Mouse (Mus musculus) intestine, postnatal 0 days (tissue): ENCODE results near the gene Prss37. TPM values are rescaled to one million over a fixed set of nuclear protein-coding genes. Genes with fewer than 3 reads are reported as not detected.

Experiments used
- ATAC-seq: fragments of 200-750 bp; cut with Nextera tagmentation; 2 replicates; pipeline ENCODE4 v1.8.0; 2017; ENCODE audit warnings: mild to moderate bottlenecking, moderate TSS enrichment, moderate library complexity
- H3K27ac ChIP-seq: fragments of 300-500 bp; sonication (generic); 2 replicates; pipeline ENCODE4 v1.5.1; 2014; ENCODE audit warnings: mild to moderate bottlenecking, low read depth, low read length, moderate library complexity
- H3K27me3 ChIP-seq: fragments of 300-500 bp; sonication (generic); replicated peaks from 2 replicates; pipeline ENCODE4 v1.6.1; 2014; ENCODE audit warnings: low read length, mixed read lengths; ENCODE audit not compliant: control insufficient read depth, insufficient read depth
- H3K36me3 ChIP-seq: fragments of 300-500 bp; sonication (generic); 2 replicates; pipeline ENCODE4 v1.6.1; 2014; ENCODE audit warnings: mild to moderate bottlenecking, moderate library complexity; ENCODE audit not compliant: control insufficient read depth, insufficient read depth
- H3K4me1 ChIP-seq: fragments of 300-500 bp; sonication (generic); replicated peaks from 2 replicates; pipeline ENCODE4 v1.6.1; 2014; ENCODE audit warnings: antibody characterized with exemption, low read length, mixed read lengths; ENCODE audit not compliant: control insufficient read depth, insufficient read depth
- H3K4me2 ChIP-seq: fragments of 300-500 bp; sonication (generic); replicated peaks from 2 replicates; pipeline ENCODE4 v1.6.1; 2014; ENCODE audit warnings: low read depth, mild to moderate bottlenecking, moderate library complexity
- H3K4me3 ChIP-seq: fragments of 300-500 bp; sonication (generic); 2 replicates; pipeline ENCODE4 v1.5.1; 2014; ENCODE audit warnings: low read depth, low read length
- H3K9ac ChIP-seq: fragments of 300-500 bp; sonication (generic); 2 replicates; pipeline ENCODE4 v1.6.1; 2014; ENCODE audit warnings: mild to moderate bottlenecking, low read depth, low read length
- H3K9me3 ChIP-seq: fragments of 300-500 bp; sonication (generic); 2 replicates; pipeline ENCODE4 v1.6.1; 2016; ENCODE audit warnings: mixed run types; ENCODE audit not compliant: control insufficient read depth
- CTCF ChIP-seq: sonication (generic); IDR thresholded peaks from 2 replicates; pipeline ENCODE4 v1.5.1; 2016; ENCODE audit warnings: low read depth, mild to moderate bottlenecking, control low read depth, antibody characterized with exemption, moderate library complexity
- WGBS: fragments of 180-500 bp; shearing (Covaris S2); extraction: QIAGEN DNeasy Blood & Tissue Kit; methylation state at CpG from one replicate; pipeline ENCODE4 v1.1.7; 2014; 5-methylcytosine and 5-hydroxymethylcytosine counted together
- polyA plus RNA-seq: library from polyadenylated mRNA; unstranded; fragments of >200 nt; fragmentation: Nextera tagmentation; extraction: Ambion mirVana; gene quantifications from 2 replicates; pipeline ENCODE4 v1.2.1, GENCODE M21; 2015

Prss37 gene
- polyA plus RNA-seq, 1 experiment from 2014 or later, result not detected

DNA sequence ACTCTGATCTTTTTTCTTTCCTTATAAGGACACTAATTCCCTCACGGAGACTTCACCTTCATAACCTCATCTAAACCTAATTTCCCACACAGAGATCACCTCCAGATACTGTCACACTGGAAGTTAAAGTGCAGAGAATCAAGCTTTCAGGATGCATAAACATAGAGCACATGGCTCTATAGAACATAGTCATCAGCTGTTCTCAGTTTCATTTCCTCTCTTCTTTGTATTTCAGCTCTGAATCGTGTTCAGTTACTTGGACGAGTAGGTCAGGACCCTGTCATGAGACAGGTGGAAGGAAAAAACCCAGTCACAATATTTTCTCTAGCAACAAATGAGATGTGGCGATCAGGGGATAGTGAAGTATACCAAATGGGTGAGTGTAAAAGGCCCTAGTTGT lies 43.2 kb downstream of the Prss37 start:
- peaks cover 54% of the 10 kb centered on the region for H3K36me3 ChIP-seq
- H3K9me3 ChIP-seq, result no peaks in the 10 kb centered on the region
- TF ChIP-seq CTCF, result no peak
- H3K27me3 ChIP-seq, result no peaks in the 10 kb centered on the region
- WGBS, result 86% methylated on average over 4 of the region's 4 CpGs
- no peak overlapping the region for H3K4me2 ChIP-seq
- no peak for ATAC-seq
- H3K4me1 ChIP-seq, result no peaks in the 10 kb centered on the region; the same call in 1 of the 2 replicates
- H3K9ac ChIP-seq, result no peak overlapping the region
- no peak overlapping the region for H3K27ac ChIP-seq
- no peak overlapping the region for H3K4me3 ChIP-seq

DNA sequence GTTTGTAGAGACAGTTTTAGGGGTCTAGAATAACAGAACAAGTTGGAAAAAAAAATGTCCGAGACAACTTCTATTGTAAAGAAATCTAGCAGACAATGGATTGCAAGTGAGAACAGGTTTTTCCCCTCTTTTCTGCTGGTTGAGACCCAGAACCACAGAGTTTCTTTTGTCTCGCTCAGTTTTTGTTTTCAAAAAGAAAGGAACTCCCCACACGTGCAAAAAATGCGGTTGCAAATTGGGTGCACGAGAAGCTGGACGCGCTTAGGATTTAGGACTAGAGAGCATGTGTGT lies 47.6 kb downstream of the Prss37 start:
- Histone ChIP-seq H3K4me3 (peak overlapping the region; percentile 74), H3K9ac (peak overlapping the region; percentile 81), H3K36me3 (peaks cover 31% of the 10 kb centered on the region), H3K27me3 (no peaks in the 10 kb centered on the region), H3K9me3 (no peaks in the 10 kb centered on the region), H3K27ac (peak overlapping the region; percentile 90), H3K4me1 (no peaks in the 10 kb centered on the region; the same call in 1 of the 2 replicates), H3K4me2 (peak overlapping the region; percentile 77)
- WGBS, result under 1% methylated on average over 7 of the region's 7 CpGs
- ATAC-seq, result no peak
- TF ChIP-seq CTCF, result no peak

DNA sequence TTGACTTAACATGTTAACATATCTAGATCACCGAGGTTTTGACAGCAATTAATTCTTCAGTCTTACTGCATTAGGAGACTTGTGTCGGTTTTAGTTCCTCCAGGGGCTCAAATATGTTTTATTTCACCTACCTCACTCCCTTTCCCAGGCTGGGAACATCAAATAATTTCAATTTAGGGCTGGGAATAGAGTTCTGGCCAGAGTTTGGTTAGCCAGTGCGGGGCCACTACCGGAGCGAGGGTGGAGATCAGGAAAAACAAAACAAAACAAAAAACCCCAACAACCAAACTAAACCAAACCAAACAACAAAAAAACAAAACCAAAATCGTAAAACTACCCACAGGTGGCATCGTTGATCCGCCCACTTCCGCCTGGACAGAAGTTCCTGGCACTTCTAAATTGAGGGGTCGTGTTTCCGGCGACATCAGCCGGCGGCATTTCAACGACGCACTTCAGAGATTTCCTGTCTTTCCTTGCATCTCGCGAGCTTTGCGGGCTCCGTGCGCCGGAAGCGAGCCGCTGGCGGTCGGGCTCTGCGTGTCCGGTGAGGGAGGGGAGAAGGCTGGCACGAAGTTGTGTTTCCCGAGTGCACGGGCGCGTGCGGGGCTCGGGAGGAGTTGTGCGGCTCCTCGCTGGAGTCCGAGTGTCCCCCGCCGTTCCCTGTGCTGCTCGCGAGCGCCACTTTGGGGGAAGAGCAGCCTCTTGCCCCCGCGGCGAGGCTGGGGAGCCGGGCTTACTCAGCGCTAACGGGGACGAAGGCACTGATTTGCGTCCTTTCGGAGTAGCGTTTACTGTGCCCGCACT lies 48.2 kb downstream of the Prss37 start, which contains the start of gene Ssbp1:
TSS of gene Ssbp1 (plus strand) at position 437 of the 804 bp plus-strand sequence.
- H3K27ac ChIP-seq, result peak within 1 kb of the TSS; percentile 90
- peak within 1 kb of the TSS; percentile 74 for H3K4me3 ChIP-seq
- peak within 1 kb of the TSS; percentile 77 for H3K4me2 ChIP-seq
- WGBS, result under 1% methylated on average over 54 of the region's 54 CpGs
- peak; percentile 49 for TF ChIP-seq CTCF
- peak; percentile 97 for ATAC-seq
- H3K9ac ChIP-seq, result peak within 1 kb of the TSS; percentile 81
- H3K9me3 ChIP-seq, result no peaks in the 10 kb centered on the region
- H3K4me1 ChIP-seq, result no peaks in the 10 kb centered on the region; the same call in 1 of the 2 replicates
- H3K36me3 ChIP-seq, result peaks cover 27% of the 10 kb centered on the region
- H3K27me3 ChIP-seq, result no peaks in the 10 kb centered on the region

DNA sequence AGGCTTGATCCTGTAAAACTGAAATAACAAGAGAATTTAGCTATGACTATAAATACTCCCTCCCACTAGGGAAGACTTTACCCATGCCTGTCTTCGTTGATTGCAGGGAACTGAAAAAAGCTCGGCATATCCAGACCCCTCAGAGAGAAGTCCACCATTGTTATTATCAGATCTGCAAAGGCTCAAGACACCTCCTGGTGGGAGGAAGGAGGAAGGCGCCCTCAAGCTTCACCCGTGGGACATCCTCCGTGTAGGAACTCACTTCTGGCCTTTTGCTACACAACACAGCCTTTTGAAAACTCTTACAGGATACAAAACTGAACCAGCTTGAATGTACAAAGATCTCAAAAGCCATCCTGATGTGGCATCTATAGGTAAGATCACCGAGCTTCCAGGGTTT lies 53.6 kb downstream of the Prss37 start:
- H3K27ac ChIP-seq, result no peak overlapping the region
- no peak overlapping the region for H3K4me3 ChIP-seq
- H3K4me2 ChIP-seq, result no peak overlapping the region
- peak; percentile 57 for TF ChIP-seq CTCF
- ATAC-seq, result no peak
- 51% methylated on average over 6 of the region's 6 CpGs for WGBS
- no peaks in the 10 kb centered on the region for H3K27me3 ChIP-seq
- no peaks in the 10 kb centered on the region for H3K4me1 ChIP-seq
- H3K36me3 ChIP-seq, result no peaks in the 10 kb centered on the region
- H3K9ac ChIP-seq, result no peak overlapping the region
- H3K9me3 ChIP-seq, result no peaks in the 10 kb centered on the region

Other genes starting within 250 kb of the Prss37 start
- gene Agk, start 194.3 kb downstream of the Prss37 start, polyA plus RNA-seq, result 10.0 and 10.9 TPM in 2 replicates
- gene E330009J07Rik, start 83.4 kb downstream of the Prss37 start, polyA plus RNA-seq, result 4.4 TPM in 2 replicates
- gene Wee2, start 80.4 kb downstream of the Prss37 start, polyA plus RNA-seq, result not detected in 2 replicates
- gene Ssbp1, start 48.2 kb downstream of the Prss37 start, polyA plus RNA-seq, result 82.8 and 89.1 TPM in 2 replicates
- gene Tas2r137, start 28.3 kb downstream of the Prss37 start, polyA plus RNA-seq, result not detected in 2 replicates
- not detected in 2 replicates for gene Tas2r108, start 26.0 kb downstream of the Prss37 start, polyA plus RNA-seq
- gene Olfr461, start 35.5 kb upstream of the Prss37 start, polyA plus RNA-seq, result not detected in 2 replicates
- not detected in 2 replicates for gene Olfr460, start 50.0 kb upstream of the Prss37 start, polyA plus RNA-seq
- gene Clec5a, start 66.3 kb upstream of the Prss37 start, polyA plus RNA-seq, result 0.77 and 1.1 TPM in 2 replicates
- not detected in 2 replicates for gene Tas2r138, start 93.8 kb upstream of the Prss37 start, polyA plus RNA-seq
- 38.9 and 52.2 TPM in 2 replicates for gene Mgam, start 109.3 kb upstream of the Prss37 start, polyA plus RNA-seq